Comparison of ENCODE assay signal across 13 mouse cellular contexts in genomic region chr8:13601166-13601565, GRCm38 (mm10). TPM values are rescaled to one million over a fixed set of nuclear protein-coding genes. Genes with fewer than 3 reads are reported as not detected.
DNase-seq lines count a peak whose midpoint lies in the region; ATAC-seq lines count a peak whose summit lies in the region.
"Had no signal": no experiment of that assay in that cellular context is flagged by ENCODE, and none has a peak within 500 bp of the region (broad histone marks: within the 10 kb centered on the region; RNA-seq: fewer than 3 reads in every experiment).

No protein-coding gene starts in this region.

- 0 out of 2 replicates have a peak overlapping the region, but pooled peaks have one; percentile 8 for H3K27ac ChIP-seq in kidney, embryonic 15.5 days
- H3K27ac ChIP-seq in forebrain, embryonic 16.5 days (ENCODE audit: low read length): no peak overlapping the region
- no peak overlapping the region for H3K27ac ChIP-seq in heart, embryonic 10.5 days
- H3K27ac ChIP-seq: embryonic facial prominence, embryonic 15.5 days had no signal

- no peak for DNase-seq in kidney, adult 11 months
- DNase-seq in natural killer cell, adult 2 months (ENCODE audit: low spot score in 2 of 2): peak; percentile 71 to 81
- peak; percentile 41 for DNase-seq in thymus, postnatal 4 days
- DNase-seq in adrenal gland, postnatal 4 days (ENCODE audit: low spot score in 2 of 2): no peak
- DNase-seq in heart, embryonic 10.5 days (ENCODE audit: low spot score): no peak
- DNase-seq: heart, adult 11 months; right cerebral cortex, postnatal 25 days had no signal

- no peaks in the 10 kb centered on the region for H3K9me3 ChIP-seq in kidney, embryonic 15.5 days (replicated peaks)
- no peaks in the 10 kb centered on the region for H3K9me3 ChIP-seq in forebrain, embryonic 16.5 days (ENCODE audit: control insufficient read depth, low read length)
- no peaks in the 10 kb centered on the region for H3K9me3 ChIP-seq in heart, embryonic 10.5 days
- H3K9me3 ChIP-seq: embryonic facial prominence, embryonic 15.5 days had no signal

- H3K9ac ChIP-seq in kidney, embryonic 15.5 days: no peak overlapping the region
- no peak overlapping the region for H3K9ac ChIP-seq in forebrain, embryonic 16.5 days (replicated peaks; ENCODE audit: low read depth, low read length)
- H3K9ac ChIP-seq: embryonic facial prominence, embryonic 15.5 days had no signal

- peaks cover 18% of the 10 kb centered on the region for H3K4me1 ChIP-seq in kidney, embryonic 15.5 days
- H3K4me1 ChIP-seq in forebrain, embryonic 16.5 days (replicated peaks; ENCODE audit: control insufficient read depth, insufficient read depth, low read length): no peaks in the 10 kb centered on the region; the same call in 1 of the 2 replicates
- H3K4me1 ChIP-seq in heart, embryonic 10.5 days: peaks cover 29% of the 10 kb centered on the region
- H3K4me1 ChIP-seq: embryonic facial prominence, embryonic 15.5 days had no signal

- H3K4me2 ChIP-seq in kidney, embryonic 15.5 days: no peak overlapping the region
- H3K4me2 ChIP-seq in forebrain, embryonic 16.5 days (ENCODE audit: low read length): no peak overlapping the region
- H3K4me2 ChIP-seq: embryonic facial prominence, embryonic 15.5 days had no signal

- H3K36me3 ChIP-seq in kidney, embryonic 15.5 days: peaks cover 24% of the 10 kb centered on the region
- peaks cover 5% of the 10 kb centered on the region; the same call in 1 of the 2 replicates for H3K36me3 ChIP-seq in forebrain, embryonic 16.5 days (ENCODE audit: control insufficient read depth, insufficient read depth)
- H3K36me3 ChIP-seq in heart, embryonic 10.5 days: peaks cover 54% of the 10 kb centered on the region

- no peak overlapping the region for H3K4me3 ChIP-seq in kidney, embryonic 15.5 days (replicated peaks)
- H3K4me3 ChIP-seq in forebrain, embryonic 16.5 days (replicated peaks; ENCODE audit: low read length): no peak overlapping the region
- H3K4me3 ChIP-seq in heart, embryonic 10.5 days: no peak overlapping the region
- H3K4me3 ChIP-seq: embryonic facial prominence, embryonic 15.5 days had no signal

- H3K27me3 ChIP-seq in kidney, embryonic 15.5 days: no peaks in the 10 kb centered on the region
- H3K27me3 ChIP-seq in forebrain, embryonic 16.5 days (replicated peaks; ENCODE audit: control insufficient read depth, insufficient read depth, low read length): no peaks in the 10 kb centered on the region
- H3K27me3 ChIP-seq in heart, embryonic 10.5 days (ENCODE audit: insufficient read depth, poor library complexity, severe bottlenecking): no peaks in the 10 kb centered on the region
- H3K27me3 ChIP-seq: embryonic facial prominence, embryonic 15.5 days had no signal

- no peak for ATAC-seq in kidney, embryonic 15.5 days (replicated peaks; ENCODE audit: low FRiP score)
- peak; percentile 62 to 68 for ATAC-seq in hematopoietic stem cell, adult 5-6 weeks (replicated peaks in 1 of 2; ENCODE audit: insufficient read depth in 1 of 2, low FRiP score in 2 of 2, low TSS enrichment in 1 of 2, low read depth in 1 of 2, poor library complexity in 2 of 2, severe bottlenecking in 2 of 2)
- ATAC-seq in forebrain, embryonic 16.5 days: no peak

- 70% methylated on average over 11 of the region's 11 CpGs for WGBS in kidney, embryonic 15.5 days
- WGBS in forebrain, embryonic 16.5 days: 86% methylated on average over 11 of the region's 11 CpGs
- 74% methylated on average over 11 of the region's 11 CpGs for WGBS in heart, embryonic 10.5 days

RNA-seq across cellular contexts. Expression of gene 1700029H14Rik, which starts 38.9 kb away (rescaled TPM):
- polyA plus RNA-seq in kidney, embryonic 15.5 days (2015; fragmentation: Nextera tagmentation; extraction: Ambion mirVana): not detected in 2 replicates
- total RNA-seq in hematopoietic stem cell, adult 5-6 weeks (2017): 0.38 TPM in 1 of 2 replicates, not detected in the other
- polyA plus RNA-seq in forebrain, embryonic 16.5 days (2015; fragmentation: Nextera tagmentation; extraction: Ambion mirVana): not detected in 2 replicates
- total RNA-seq in adrenal gland, postnatal 4 days (2021): under 1 TPM; 0.22 to 0.37 TPM
- not detected in 2 replicates for polyA plus RNA-seq in heart, embryonic 10.5 days (2016; fragmentation: Nextera tagmentation; extraction: Ambion mirVana)
- polyA plus RNA-seq: embryonic facial prominence, embryonic 15.5 days; kidney, embryonic 14.5 days; limb, embryonic 11.5 days had no signal

Comparison
In these comparisons a context has a peak if more than half of its experiments do, and no peak if none do; other contexts are left out.
1. ATAC-seq: peak in hematopoietic stem cell, adult 5-6 weeks (2 of 2); none in kidney, embryonic 15.5 days (single experiment) and forebrain, embryonic 16.5 days (single experiment).
2. DNase-seq: peak in natural killer cell, adult 2 months (2 of 2) and thymus, postnatal 4 days (single experiment); none in kidney, adult 11 months (single experiment), adrenal gland, postnatal 4 days (0 of 2) and heart, embryonic 10.5 days (single experiment).